ENCODE assay signal across 8 mouse cellular contexts in the genomic region with DNA sequence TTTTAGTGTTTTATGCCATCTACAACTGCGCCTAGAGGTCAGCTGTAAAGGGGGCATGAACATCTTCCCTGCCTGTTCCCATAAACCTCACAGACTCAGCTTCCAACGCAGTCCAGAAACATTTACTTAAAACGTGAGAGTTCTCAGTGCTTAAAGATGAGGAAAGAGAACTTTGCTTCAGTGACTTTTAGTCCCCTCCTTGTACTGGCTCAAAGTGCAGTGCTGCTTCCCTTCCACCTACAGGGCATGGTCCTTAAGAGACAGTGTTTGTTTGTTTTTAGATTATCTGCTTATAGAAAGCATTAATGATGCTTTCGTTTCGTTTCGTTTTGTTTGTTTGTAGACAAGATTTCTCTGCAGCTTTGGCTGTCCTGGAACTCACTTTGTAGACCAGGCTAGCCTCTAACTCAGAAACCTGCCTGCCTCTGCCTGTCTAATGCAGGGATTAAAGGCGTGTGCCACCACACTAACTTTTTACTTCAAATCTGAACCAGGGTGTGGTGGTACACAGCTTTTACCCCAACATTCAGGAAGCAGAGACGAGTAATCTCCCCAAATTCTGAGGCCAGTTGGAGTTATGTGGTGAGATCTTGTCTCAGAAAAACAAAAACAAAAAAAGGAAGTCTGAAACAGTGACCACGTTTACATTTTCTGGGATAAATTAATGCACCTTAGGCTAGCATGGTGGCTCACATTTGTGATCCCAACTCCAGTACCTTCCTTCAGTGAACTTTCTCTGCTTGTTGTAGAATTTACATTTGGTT. TPM values are rescaled to one million over a fixed set of nuclear protein-coding genes. Genes with fewer than 3 reads are reported as not detected.
DNase-seq lines count a peak whose midpoint lies in the region; ATAC-seq lines count a peak whose summit lies in the region.
"Had no signal": no experiment of that assay in that cellular context is flagged by ENCODE, and none has a peak within 500 bp of the region (broad histone marks: within the 10 kb centered on the region; RNA-seq: fewer than 3 reads in every experiment).

No protein-coding gene starts in this region.

- no peaks in the 10 kb centered on the region for H3K27me3 ChIP-seq in lung, embryonic 15.5 days
- no peaks in the 10 kb centered on the region for H3K27me3 ChIP-seq in embryonic facial prominence, embryonic 15.5 days
- H3K27me3 ChIP-seq in limb, embryonic 12.5 days = no peaks in the 10 kb centered on the region
- H3K27me3 ChIP-seq in stomach, embryonic 15.5 days (replicated peaks) = no peaks in the 10 kb centered on the region

- intact Hi-C loops in left cerebral cortex, postnatal 25 days (cut with DNase I) = loop anchor here (5.0 kb wide), 1 partner anchor 61 kb away; a partner anchor contains a TSS

- H3K9ac ChIP-seq in lung, embryonic 15.5 days = peak overlapping the region; percentile 71
- H3K9ac ChIP-seq in embryonic facial prominence, embryonic 15.5 days = no peak overlapping the region; the same call in 1 of the 2 replicates
- H3K9ac ChIP-seq in limb, embryonic 12.5 days (replicated peaks) = peak overlapping the region; percentile 96
- no peak overlapping the region for H3K9ac ChIP-seq in stomach, embryonic 15.5 days

- no peaks in the 10 kb centered on the region for H3K9me3 ChIP-seq in lung, embryonic 15.5 days
- H3K9me3 ChIP-seq in embryonic facial prominence, embryonic 15.5 days (replicated peaks) = no peaks in the 10 kb centered on the region
- H3K9me3 ChIP-seq in limb, embryonic 12.5 days = no peaks in the 10 kb centered on the region
- H3K9me3 ChIP-seq in stomach, embryonic 15.5 days = no peaks in the 10 kb centered on the region

- H3K4me2 ChIP-seq in lung, embryonic 15.5 days = peak overlapping the region; percentile 62
- peak overlapping the region; percentile 56 for H3K4me2 ChIP-seq in embryonic facial prominence, embryonic 15.5 days (replicated peaks)
- peak overlapping the region; percentile 71 for H3K4me2 ChIP-seq in limb, embryonic 12.5 days
- H3K4me2 ChIP-seq in stomach, embryonic 15.5 days = peak overlapping the region; percentile 60

- H3K4me3 ChIP-seq in lung, embryonic 15.5 days = peak overlapping the region; percentile 64
- H3K4me3 ChIP-seq in embryonic facial prominence, embryonic 15.5 days (replicated peaks) = peak overlapping the region; percentile 94
- H3K4me3 ChIP-seq in limb, embryonic 12.5 days (replicated peaks) = peak overlapping the region; percentile 84
- H3K4me3 ChIP-seq in stomach, embryonic 15.5 days (replicated peaks) = peak overlapping the region; percentile 87

- H3K27ac ChIP-seq in lung, embryonic 15.5 days = no peak overlapping the region
- H3K27ac ChIP-seq in embryonic facial prominence, embryonic 15.5 days (replicated peaks) = no peak overlapping the region
- H3K27ac ChIP-seq in limb, embryonic 12.5 days = no peak overlapping the region
- no peak overlapping the region for H3K27ac ChIP-seq in stomach, embryonic 15.5 days

- no peak for DNase-seq in lung, postnatal 25 days (ENCODE audit: low spot score)
- no peak for DNase-seq in left cerebral cortex, postnatal 25 days (ENCODE audit: low spot score in 2 of 2)
- DNase-seq: cerebellum, adult 11-12 months had no signal

- 44% methylated on average over 9 of the region's 9 CpGs for WGBS in lung, embryonic 15.5 days
- WGBS in embryonic facial prominence, embryonic 15.5 days = 62% methylated on average over 9 of the region's 9 CpGs
- 63% methylated on average over 9 of the region's 9 CpGs for WGBS in limb, embryonic 12.5 days
- WGBS in stomach, embryonic 15.5 days = 51% methylated on average over 9 of the region's 9 CpGs

- 0 out of 2 replicates have a peak, but pooled peaks cover 5% of the 10 kb centered on the region for H3K36me3 ChIP-seq in lung, embryonic 15.5 days
- peaks cover 4% of the 10 kb centered on the region; the same call in 1 of the 2 replicates for H3K36me3 ChIP-seq in embryonic facial prominence, embryonic 15.5 days
- peaks cover 8% of the 10 kb centered on the region; the same call in 1 of the 2 replicates for H3K36me3 ChIP-seq in limb, embryonic 12.5 days
- H3K36me3 ChIP-seq in stomach, embryonic 15.5 days = no peaks in the 10 kb centered on the region

- no peak for ATAC-seq in lung, embryonic 15.5 days (ENCODE audit: borderline replicate concordance, extremely low read depth, low FRiP score, low TSS enrichment)
- no peak for ATAC-seq in embryonic facial prominence, embryonic 15.5 days (ENCODE audit: insufficient number of reproducible peaks, low FRiP score, low TSS enrichment, low read depth)
- no peak for ATAC-seq in limb, embryonic 12.5 days (ENCODE audit: insufficient number of reproducible peaks, insufficient read depth, low FRiP score, low TSS enrichment, low read depth)
- ATAC-seq in stomach, embryonic 15.5 days (ENCODE audit: insufficient read depth, low FRiP score, low read depth) = no peak
- no peak for ATAC-seq in cerebellum, adult (ENCODE audit: insufficient number of reproducible peaks, low FRiP score, low TSS enrichment)

- peaks cover 19% of the 10 kb centered on the region for H3K4me1 ChIP-seq in lung, embryonic 15.5 days
- H3K4me1 ChIP-seq in embryonic facial prominence, embryonic 15.5 days = peaks cover 15% of the 10 kb centered on the region
- H3K4me1 ChIP-seq in limb, embryonic 12.5 days (replicated peaks) = peaks cover 15% of the 10 kb centered on the region
- H3K4me1 ChIP-seq in stomach, embryonic 15.5 days = peaks cover 7% of the 10 kb centered on the region; the same call in 1 of the 2 replicates

RNA-seq across cellular contexts. Expression of a gene that starts 1.6 kb away (rescaled TPM):
- polyA plus RNA-seq in lung, embryonic 15.5 days (2015; fragmentation: Nextera tagmentation; extraction: Ambion mirVana) = 13.4 and 13.7 TPM in 2 replicates
- 13.1 and 14.5 TPM in 2 replicates for polyA plus RNA-seq in embryonic facial prominence, embryonic 15.5 days (2015; fragmentation: Nextera tagmentation; extraction: Ambion mirVana)
- 22.5 and 23.0 TPM in 2 replicates for polyA plus RNA-seq in limb, embryonic 12.5 days (2016; fragmentation: Nextera tagmentation; extraction: Ambion mirVana)
- polyA plus RNA-seq in stomach, embryonic 15.5 days (2015; fragmentation: Nextera tagmentation; extraction: Ambion mirVana) = 16.2 and 17.6 TPM in 2 replicates
- total RNA-seq in left cerebral cortex, postnatal 25 days (2021) = 10 to 100 TPM; 40.9 to 43.0 TPM

RNA-seq across cellular contexts. Expression of a gene that starts 27.8 kb away (rescaled TPM):
- polyA plus RNA-seq in lung, embryonic 15.5 days (2015; fragmentation: Nextera tagmentation; extraction: Ambion mirVana) = 0.10 and 0.22 TPM in 2 replicates
- polyA plus RNA-seq in embryonic facial prominence, embryonic 15.5 days (2015; fragmentation: Nextera tagmentation; extraction: Ambion mirVana) = 0.11 and 0.15 TPM in 2 replicates
- not detected in 2 replicates for polyA plus RNA-seq in limb, embryonic 12.5 days (2016; fragmentation: Nextera tagmentation; extraction: Ambion mirVana)
- polyA plus RNA-seq in stomach, embryonic 15.5 days (2015; fragmentation: Nextera tagmentation; extraction: Ambion mirVana) = 0.57 and 0.90 TPM in 2 replicates
- 10 to 100 TPM; 42.0 to 45.3 TPM for total RNA-seq in left cerebral cortex, postnatal 25 days (2021)

Comparison
In these comparisons a context has a peak if more than half of its experiments do, and no peak if none do; other contexts are left out.
1. H3K9ac ChIP-seq: peak in lung, embryonic 15.5 days (single experiment) and limb, embryonic 12.5 days (single experiment); none in embryonic facial prominence, embryonic 15.5 days (single experiment) and stomach, embryonic 15.5 days (single experiment).
2. Peak in every context shown above with its lines, with median percentiles within 50 percentile points of each other: H3K4me2 ChIP-seq and H3K4me3 ChIP-seq.